Mouse (Mus musculus) thymus, adult 2 months (tissue): Measurements from ENCODE around the gene Gm17018. TPM values are rescaled to one million over a fixed set of nuclear protein-coding genes. Genes with fewer than 3 reads are reported as not detected.

Experiments
- DNase-seq: peaks from one replicate; pipeline ENCODE4 v3.0.0; 2021
- H3K27ac ChIP-seq: fragments of 200-500 bp; 2 replicates; pipeline ENCODE4 v1.5.1; 2012; ENCODE audit warnings: low read length, control low read depth; ENCODE audit not compliant: control insufficient read depth, insufficient read depth
- H3K27me3 ChIP-seq: fragments of 200-500 bp; 2 replicates; pipeline ENCODE4 v1.6.1; 2012; ENCODE audit warnings: mild to moderate bottlenecking, low read length, moderate library complexity, mixed read lengths; ENCODE audit not compliant: control insufficient read depth, insufficient read depth
- H3K36me3 ChIP-seq: fragments of 200-500 bp; 2 replicates; pipeline ENCODE4 v1.6.1; 2012; ENCODE audit warnings: mild to moderate bottlenecking, low read length, moderate library complexity; ENCODE audit not compliant: control insufficient read depth, insufficient read depth
- H3K4me1 ChIP-seq: fragments of 200-500 bp; replicated peaks from 2 replicates; pipeline ENCODE4 v1.6.1; 2012; ENCODE audit warnings: low read length; ENCODE audit not compliant: control insufficient read depth, insufficient read depth
- H3K4me3 ChIP-seq: fragments of 200-500 bp; 2 replicates; pipeline ENCODE4 v1.5.1; 2012; ENCODE audit warnings: mild to moderate bottlenecking, low read length, control low read depth, moderate library complexity; ENCODE audit not compliant: control insufficient read depth, insufficient read depth
- CTCF ChIP-seq: fragments of 200-500 bp; IDR thresholded peaks from 2 replicates; pipeline ENCODE4 v1.5.1; 2012; ENCODE audit warnings: mild to moderate bottlenecking, control low read depth, low read length, moderate library complexity, borderline replicate concordance; ENCODE audit not compliant: control insufficient read depth, poor library complexity, insufficient read depth; ENCODE audit errors: extremely low read depth
- POLR2A ChIP-seq: fragments of 200-500 bp; IDR thresholded peaks from 2 replicates; pipeline ENCODE4 v1.6.1; 2012; ENCODE audit warnings: mild to moderate bottlenecking, low read length, control low read depth, moderate library complexity; ENCODE audit not compliant: control insufficient read depth, poor library complexity, insufficient read depth; ENCODE audit errors: extremely low read depth
- WGBS: fragments of 180-500 bp; shearing (Covaris S2); methylation state at CpG from one replicate; pipeline ENCODE4 v1.1.7; 2018; 5-methylcytosine and 5-hydroxymethylcytosine counted together
- polyA plus RNA-seq: library from polyadenylated mRNA; depleted of rRNA; stranded (reverse); fragments of >200 nt; gene quantifications from 2 replicates; pipeline ENCODE4 v1.2.3, GENCODE M21; 2012

Gm17018 gene
- polyA plus RNA-seq, 1 experiment, result 11.9 TPM

DNA sequence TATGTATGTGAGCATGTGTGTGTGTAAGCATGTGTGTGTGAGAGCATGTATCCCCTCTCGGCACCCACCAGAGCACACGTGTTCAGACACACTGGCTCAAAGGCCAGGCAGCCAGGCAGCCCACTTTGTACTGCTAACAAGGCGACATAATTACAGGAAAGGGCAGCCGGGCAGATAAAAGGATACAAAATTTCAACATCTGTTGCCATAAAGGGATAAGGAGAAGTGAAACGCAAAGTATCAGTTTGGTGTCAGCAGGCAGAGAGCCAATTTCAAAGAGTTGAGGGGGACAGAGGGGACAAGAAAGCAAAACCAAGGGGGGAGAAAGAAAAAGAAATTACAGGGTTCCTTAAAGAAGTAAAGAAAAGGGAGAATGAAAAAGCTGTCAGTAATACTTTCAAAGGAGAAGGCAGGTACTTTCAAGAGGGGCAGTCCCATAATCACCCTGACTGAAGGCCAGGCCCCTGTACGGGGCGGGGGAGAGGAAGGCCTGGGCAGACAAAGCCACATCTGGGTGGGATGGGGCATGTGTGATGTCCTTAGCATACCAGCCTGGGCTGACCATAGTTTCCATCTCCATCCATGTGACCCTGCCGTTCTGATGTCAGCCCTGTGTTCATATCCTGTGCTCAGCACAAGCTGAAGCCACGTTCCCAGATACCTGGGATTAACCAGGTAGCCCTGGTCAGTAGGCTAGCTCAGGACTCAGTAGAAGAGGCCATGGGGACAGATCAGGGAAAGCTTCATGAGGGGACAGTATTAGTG is 24.6 kb downstream of the Gm17018 start:
- Histone ChIP-seq H3K4me3 (no peak overlapping the region), H3K36me3 (no peaks in the 10 kb centered on the region), H3K27ac (no peak overlapping the region), H3K4me1 (no peaks in the 10 kb centered on the region), H3K27me3 (no peaks in the 10 kb centered on the region)
- no peak for DNase-seq
- WGBS, result 79% methylated on average over 9 of the region's 9 CpGs
- no peak for TF ChIP-seq POLR2A
- TF ChIP-seq CTCF, result no peak

DNA sequence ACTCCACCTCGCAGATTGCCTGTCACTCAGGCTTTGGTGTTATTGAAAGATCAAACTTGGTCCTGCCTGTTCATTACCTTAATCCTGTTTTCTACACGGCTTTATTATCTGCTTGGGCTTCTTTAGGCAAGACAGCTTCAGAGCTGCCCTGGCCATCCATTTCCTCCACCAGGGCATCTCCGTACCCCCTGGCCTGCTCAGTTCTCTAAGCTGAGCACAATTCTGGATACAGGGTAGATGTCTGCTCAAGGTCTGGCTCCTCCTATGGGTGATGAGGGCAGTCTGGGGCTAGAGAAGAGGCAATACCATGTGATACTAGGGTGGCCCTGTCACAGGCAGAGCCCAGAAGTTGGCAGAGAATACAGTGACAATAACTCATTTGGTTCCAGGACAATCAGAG is 26.4 kb downstream of the Gm17018 start:
- H3K36me3 ChIP-seq, result no peaks in the 10 kb centered on the region
- H3K27ac ChIP-seq, result no peak overlapping the region
- no peaks in the 10 kb centered on the region; the same call in 1 of the 2 replicates for H3K4me1 ChIP-seq
- H3K4me3 ChIP-seq, result no peak overlapping the region
- TF ChIP-seq POLR2A (no peak), CTCF (no peak)
- H3K27me3 ChIP-seq, result no peaks in the 10 kb centered on the region
- 97% methylated on average over 3 of the region's 3 CpGs for WGBS
- DNase-seq, result no peak

DNA sequence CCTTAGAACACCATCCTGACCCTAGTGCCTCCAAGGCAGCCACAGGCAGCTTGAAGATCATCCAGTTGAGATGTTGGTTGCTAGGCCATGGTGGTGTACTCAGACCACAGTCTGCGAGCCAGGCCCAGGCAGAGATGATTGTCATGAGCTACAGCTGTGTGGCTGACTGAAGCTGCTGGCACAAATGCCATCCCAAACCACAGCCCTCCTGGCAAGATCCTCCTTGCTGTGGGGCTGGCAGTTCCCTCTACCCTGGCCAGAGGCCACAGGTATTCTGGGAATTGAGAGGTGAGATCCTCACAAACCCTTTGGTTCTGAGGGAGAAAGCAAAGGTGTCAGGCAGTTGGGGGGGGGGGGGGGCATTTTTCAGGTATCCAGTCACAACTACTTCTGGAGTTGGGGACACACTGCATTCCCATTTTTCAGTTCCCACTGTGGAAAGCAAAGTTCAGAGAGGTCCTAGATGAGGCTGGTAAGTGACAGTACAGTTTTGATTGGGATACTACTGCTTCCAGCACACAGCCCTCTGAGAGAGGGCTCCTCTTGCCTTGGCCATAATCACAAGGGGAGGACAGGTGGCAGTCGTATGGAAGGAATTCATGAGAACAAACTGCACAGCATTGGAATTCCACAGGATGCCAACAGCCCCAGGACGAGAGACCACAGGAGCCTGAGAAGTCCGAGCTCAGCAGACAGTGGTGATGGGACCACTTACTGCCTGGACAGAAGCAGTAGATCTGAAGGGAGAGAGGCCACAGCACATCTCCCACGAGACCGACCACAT is 27.3 kb downstream of the Gm17018 start:
- Histone ChIP-seq H3K4me1 (no peaks in the 10 kb centered on the region; the same call in 1 of the 2 replicates), H3K27ac (no peak overlapping the region), H3K4me3 (no peak overlapping the region), H3K36me3 (no peaks in the 10 kb centered on the region), H3K27me3 (no peaks in the 10 kb centered on the region)
- WGBS, result 84% methylated on average over 6 of the region's 6 CpGs
- no peak for DNase-seq
- no peak for TF ChIP-seq POLR2A
- TF ChIP-seq CTCF, result no peak

DNA sequence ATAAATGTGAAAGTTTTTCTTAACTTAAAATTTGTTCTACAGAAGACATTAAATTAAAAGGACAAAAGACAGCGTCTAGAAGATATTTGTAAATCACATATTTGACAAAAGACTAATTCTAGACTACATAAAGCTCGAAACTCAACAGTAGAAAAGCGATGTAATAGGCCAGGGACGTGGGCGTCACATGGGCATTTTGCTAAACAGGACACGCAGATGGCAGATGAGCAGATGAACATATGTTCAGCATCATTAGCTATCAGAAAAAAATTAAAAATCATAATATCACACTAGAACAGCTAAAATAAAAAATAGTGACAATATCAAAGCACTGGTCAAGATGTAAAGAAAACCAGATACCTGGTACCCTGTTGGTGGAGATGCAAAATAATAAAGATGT is 29.3 kb downstream of the Gm17018 start:
- Histone ChIP-seq H3K27ac (no peak overlapping the region), H3K36me3 (no peaks in the 10 kb centered on the region), H3K4me1 (no peaks in the 10 kb centered on the region; the same call in 1 of the 2 replicates), H3K27me3 (no peaks in the 10 kb centered on the region), H3K4me3 (no peak overlapping the region)
- no peak for DNase-seq
- TF ChIP-seq CTCF (no peak), POLR2A (no peak)
- WGBS, result 97% methylated on average over 6 of the region's 6 CpGs

DNA sequence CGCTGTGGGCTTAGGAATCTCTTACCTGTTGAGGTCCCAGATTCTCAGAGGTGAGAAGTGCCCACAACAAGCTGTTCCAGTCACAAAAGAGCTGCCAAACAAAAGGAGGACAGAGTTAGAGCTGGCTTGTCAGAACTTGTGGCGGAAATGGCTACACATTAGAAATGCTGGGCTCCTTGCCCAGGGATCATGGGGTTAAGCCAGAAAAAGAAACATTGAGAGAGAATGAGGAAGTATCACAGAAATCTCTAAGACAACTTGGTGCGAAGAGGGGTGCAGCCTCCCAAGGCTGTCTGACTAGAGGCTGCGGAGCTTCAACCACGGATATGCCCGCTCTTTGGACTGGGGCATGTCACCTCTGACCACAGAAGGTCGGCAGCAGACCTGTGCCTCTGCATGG is 31.3 kb downstream of the Gm17018 start:
- no peak for DNase-seq
- H3K4me3 ChIP-seq, result no peak overlapping the region
- TF ChIP-seq CTCF (no peak), POLR2A (no peak)
- WGBS, result 48% methylated on average over 7 of the region's 7 CpGs
- H3K27me3 ChIP-seq, result no peaks in the 10 kb centered on the region
- H3K27ac ChIP-seq, result no peak overlapping the region; the same call in 1 of the 2 replicates
- H3K4me1 ChIP-seq, result no peaks in the 10 kb centered on the region; the same call in 1 of the 2 replicates
- H3K36me3 ChIP-seq, result no peaks in the 10 kb centered on the region

DNA sequence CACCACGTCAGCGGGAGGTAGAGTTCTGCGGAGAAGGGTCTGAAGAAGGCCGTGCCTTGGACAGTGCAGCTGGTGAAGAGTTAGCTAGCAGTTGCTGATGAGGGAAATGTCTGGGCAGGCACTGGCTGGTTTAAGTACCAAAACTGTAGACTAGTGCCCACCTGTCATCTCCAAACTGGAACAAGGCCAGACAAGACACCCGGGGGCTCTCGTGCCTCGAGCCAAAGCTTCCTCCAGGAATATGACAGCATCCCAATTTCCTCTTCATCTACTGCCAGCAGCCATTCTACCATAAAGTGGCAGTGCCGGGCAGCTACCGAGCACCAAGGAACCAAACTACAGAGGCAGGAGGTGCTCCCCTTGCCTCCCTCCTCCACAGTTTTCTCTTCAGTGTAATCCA is 32.5 kb downstream of the Gm17018 start:
- H3K27me3 ChIP-seq, result no peaks in the 10 kb centered on the region
- no peak overlapping the region for H3K27ac ChIP-seq
- TF ChIP-seq CTCF (no peak), POLR2A (no peak)
- no peak overlapping the region for H3K4me3 ChIP-seq
- no peaks in the 10 kb centered on the region; the same call in 1 of the 2 replicates for H3K4me1 ChIP-seq
- no peak for DNase-seq
- 92% methylated on average over 9 of the region's 9 CpGs for WGBS
- H3K36me3 ChIP-seq, result no peaks in the 10 kb centered on the region

DNA sequence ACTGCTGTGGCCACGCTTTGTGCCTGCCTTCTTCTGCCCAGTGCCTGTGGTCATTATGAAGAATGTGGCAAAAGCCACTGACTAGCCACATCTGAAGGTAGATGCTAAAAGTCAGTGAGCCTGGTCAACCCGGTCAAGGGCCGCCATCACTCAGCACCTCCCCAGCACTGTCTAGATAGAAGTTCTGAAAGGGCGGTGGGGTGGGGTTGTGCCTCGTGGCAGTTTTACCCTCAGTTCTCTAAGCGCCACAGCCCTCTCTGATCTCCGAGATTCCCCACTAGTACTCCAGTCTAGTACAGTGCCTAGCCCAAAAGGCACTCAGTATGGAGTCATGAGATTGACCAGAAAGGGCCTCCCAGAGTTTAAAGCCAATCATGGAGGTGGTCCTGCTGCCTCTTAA is 33.7 kb downstream of the Gm17018 start:
- Histone ChIP-seq H3K27me3 (no peaks in the 10 kb centered on the region), H3K4me3 (no peak overlapping the region), H3K36me3 (no peaks in the 10 kb centered on the region), H3K27ac (no peak overlapping the region), H3K4me1 (no peaks in the 10 kb centered on the region; the same call in 1 of the 2 replicates)
- no peak for DNase-seq
- WGBS, result 91% methylated on average over 7 of the region's 7 CpGs
- no peak for TF ChIP-seq POLR2A
- TF ChIP-seq CTCF, result no peak
